Mouse (Mus musculus) heart, embryonic 12.5 days (tissue): Measurements from ENCODE around the gene Mrps15. TPM values are rescaled to one million over a fixed set of nuclear protein-coding genes. Genes with fewer than 3 reads are reported as not detected.
A peak's percentile ranks its signal among the peaks of the same experiment; 100 is the strongest.

ENCODE experiments used
- ATAC-seq: fragments of 200-750 bp; cut with Nextera tagmentation; 2 replicates; pipeline ENCODE4 v1.8.0; 2017; ENCODE audit warnings: moderate TSS enrichment, moderate library complexity; ENCODE audit not compliant: insufficient number of reproducible peaks, low FRiP score
- H3K27ac ChIP-seq: fragments of 300-500 bp; sonication (generic); 2 replicates; pipeline ENCODE4 v1.5.1; 2016; ENCODE audit warnings: mild to moderate bottlenecking, moderate library complexity; ENCODE audit not compliant: poor library complexity, severe bottlenecking
- H3K27me3 ChIP-seq: fragments of 300-500 bp; sonication (generic); replicated peaks from 2 replicates; pipeline ENCODE4 v1.6.1; 2016; ENCODE audit warnings: mild to moderate bottlenecking, moderate library complexity
- H3K36me3 ChIP-seq: fragments of 300-500 bp; sonication (generic); 2 replicates; pipeline ENCODE4 v1.6.1; 2016; ENCODE audit warnings: mild to moderate bottlenecking, moderate library complexity
- H3K4me1 ChIP-seq: fragments of 300-500 bp; sonication (generic); replicated peaks from 2 replicates; pipeline ENCODE4 v1.6.1; 2016; ENCODE audit warnings: mild to moderate bottlenecking
- H3K4me2 ChIP-seq: fragments of 300-500 bp; sonication (generic); 2 replicates; pipeline ENCODE4 v1.6.1; 2016; ENCODE audit warnings: mild to moderate bottlenecking, moderate library complexity
- H3K4me3 ChIP-seq: fragments of 300-500 bp; sonication (generic); 2 replicates; pipeline ENCODE4 v1.5.1; 2016; ENCODE audit warnings: mild to moderate bottlenecking
- H3K9ac ChIP-seq: fragments of 300-500 bp; sonication (generic); 2 replicates; pipeline ENCODE4 v1.6.1; 2016; ENCODE audit warnings: mild to moderate bottlenecking, moderate library complexity
- H3K9me3 ChIP-seq: fragments of 300-500 bp; sonication (generic); replicated peaks from 2 replicates; pipeline ENCODE4 v1.6.1; 2016; ENCODE audit warnings: mild to moderate bottlenecking, moderate library complexity
- WGBS: fragments of 180-500 bp; shearing (Covaris S2); methylation state at CpG from one replicate; pipeline ENCODE4 v1.1.7; 2016; 5-methylcytosine and 5-hydroxymethylcytosine counted together
- polyA plus RNA-seq: library from polyadenylated mRNA; unstranded; fragments of >200 nt; fragmentation: Nextera tagmentation; extraction: Ambion mirVana; gene quantifications from 2 replicates; pipeline ENCODE4 v1.2.1, GENCODE M21; 2016

Mrps15 gene
- polyA plus RNA-seq, 1 experiment from 2014 or later, result 142 TPM

DNA sequence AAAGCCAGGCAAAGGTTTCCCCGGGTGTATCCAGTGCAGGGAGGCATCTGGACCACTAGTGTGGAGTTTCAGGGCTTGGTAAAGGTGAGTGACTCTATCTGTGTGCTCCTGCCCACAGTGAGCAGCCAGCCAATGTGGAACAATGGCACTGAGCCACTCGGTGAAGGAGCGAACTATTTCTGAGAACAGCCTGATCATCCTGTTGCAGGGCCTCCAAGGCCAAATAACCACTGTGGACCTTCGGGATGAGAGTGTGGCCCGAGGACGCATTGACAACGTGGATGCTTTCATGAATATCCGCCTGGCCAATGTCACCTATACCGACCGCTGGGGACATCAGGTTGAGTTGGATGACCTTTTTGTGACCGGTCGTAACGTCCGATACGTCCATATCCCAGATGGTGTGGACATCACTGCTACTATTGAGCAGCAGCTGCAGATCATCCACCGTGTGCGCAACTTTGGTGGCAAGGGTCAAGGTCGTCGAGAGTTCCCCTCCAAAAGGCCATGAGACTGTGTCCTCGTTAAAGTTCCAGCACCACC lies 51.1 kb downstream of the Mrps15 start:
- no peak overlapping the region for H3K4me3 ChIP-seq
- H3K9ac ChIP-seq, result no peak overlapping the region
- WGBS, result 93% methylated on average over 20 of the region's 20 CpGs
- no peaks in the 10 kb centered on the region for H3K9me3 ChIP-seq
- H3K4me1 ChIP-seq, result peaks cover 37% of the 10 kb centered on the region
- no peaks in the 10 kb centered on the region for H3K27me3 ChIP-seq
- no peak overlapping the region for H3K27ac ChIP-seq
- H3K36me3 ChIP-seq, result peaks cover 14% of the 10 kb centered on the region; the same call in 1 of the 2 replicates
- no peak for ATAC-seq
- H3K4me2 ChIP-seq, result 0 out of 2 replicates have a peak overlapping the region, but pooled peaks have one; percentile 69

DNA sequence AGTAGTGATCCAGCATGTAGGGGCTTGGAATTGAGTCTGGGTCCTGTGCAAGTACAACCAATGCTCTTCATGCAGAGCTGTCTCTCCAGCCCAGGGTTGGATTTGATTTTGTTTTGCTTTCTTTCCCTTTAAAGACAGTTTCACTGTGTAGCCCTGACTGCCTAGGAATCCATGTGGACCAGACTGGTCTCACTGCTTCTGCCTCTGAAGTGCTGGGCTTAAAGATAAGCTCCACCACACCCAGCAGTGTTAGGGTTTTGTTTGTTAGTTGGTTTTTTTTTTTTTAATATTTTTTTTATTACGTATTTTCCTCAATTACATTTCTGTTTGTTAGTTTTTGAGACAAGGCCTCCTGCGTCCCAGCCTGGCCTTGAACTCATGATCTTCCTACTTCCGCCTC lies 52.6 kb downstream of the Mrps15 start:
- H3K9me3 ChIP-seq, result no peaks in the 10 kb centered on the region
- H3K27ac ChIP-seq, result peak overlapping the region; percentile 80
- no peak overlapping the region for H3K4me3 ChIP-seq
- peaks cover 42% of the 10 kb centered on the region for H3K4me1 ChIP-seq
- peaks cover 14% of the 10 kb centered on the region; the same call in 1 of the 2 replicates for H3K36me3 ChIP-seq
- no peaks in the 10 kb centered on the region for H3K27me3 ChIP-seq
- no peak for ATAC-seq
- H3K9ac ChIP-seq, result no peak overlapping the region
- 81% methylated on average over 3 of the region's 3 CpGs for WGBS
- peak overlapping the region; percentile 22 for H3K4me2 ChIP-seq

GRCm38 (mm10) chr4:126100764-126101163 lies 54.0 kb downstream of the Mrps15 start:
- H3K27ac ChIP-seq, result no peak overlapping the region
- H3K4me1 ChIP-seq, result peaks cover 56% of the 10 kb centered on the region
- WGBS, result 82% methylated on average over 3 of the region's 3 CpGs
- H3K4me3 ChIP-seq, result no peak overlapping the region
- H3K36me3 ChIP-seq, result peaks cover 14% of the 10 kb centered on the region; the same call in 1 of the 2 replicates
- H3K4me2 ChIP-seq, result no peak overlapping the region
- no peak for ATAC-seq
- H3K27me3 ChIP-seq, result no peaks in the 10 kb centered on the region
- no peak overlapping the region for H3K9ac ChIP-seq
- H3K9me3 ChIP-seq, result no peaks in the 10 kb centered on the region

GRCm38 (mm10) chr4:126102061-126102841 lies 55.5 kb downstream of the Mrps15 start:
- Histone ChIP-seq H3K9ac (peak overlapping the region; percentile 56; the same call in 1 of the 2 replicates), H3K9me3 (no peaks in the 10 kb centered on the region), H3K27me3 (no peaks in the 10 kb centered on the region), H3K4me2 (peak overlapping the region; percentile 99), H3K27ac (peak overlapping the region; percentile 94), H3K4me1 (peaks cover 64% of the 10 kb centered on the region), H3K4me3 (no peak overlapping the region), H3K36me3 (peaks cover 14% of the 10 kb centered on the region; the same call in 1 of the 2 replicates)
- WGBS, result 41% methylated on average over 7 of the region's 7 CpGs
- ATAC-seq, result 0 out of 2 replicates have a peak, but pooled peaks have one; percentile 46

GRCm38 (mm10) chr4:126103057-126103581 lies 56.4 kb downstream of the Mrps15 start:
- Histone ChIP-seq H3K4me2 (peak overlapping the region; percentile 99), H3K9ac (peak overlapping the region; percentile 56), H3K4me3 (peak overlapping the region; percentile 81), H3K9me3 (no peaks in the 10 kb centered on the region), H3K27me3 (no peaks in the 10 kb centered on the region), H3K4me1 (peaks cover 66% of the 10 kb centered on the region), H3K36me3 (peaks cover 12% of the 10 kb centered on the region; the same call in 1 of the 2 replicates), H3K27ac (peak overlapping the region; percentile 94)
- ATAC-seq, result peak; percentile 85
- 1% methylated on average over 15 of the region's 15 CpGs for WGBS

- peak; percentile 92 for ATAC-seq
- Histone ChIP-seq H3K9ac (peak within 1 kb of the TSS; percentile 92), H3K9me3 (no peaks in the 10 kb centered on the region), H3K4me1 (peaks cover 72% of the 10 kb centered on the region), H3K4me3 (peak within 1 kb of the TSS; percentile 81), H3K27ac (peak within 1 kb of the TSS; percentile 94), H3K36me3 (peaks cover 7% of the 10 kb centered on the region; the same call in 1 of the 2 replicates), H3K27me3 (no peaks in the 10 kb centered on the region), H3K4me2 (peak within 1 kb of the TSS; percentile 99)
- WGBS, result 1% methylated on average over 32 of the region's 34 CpGs
Observed at GRCm38 (mm10) chr4:126103590-126104068, 56.9 kb downstream of the Mrps15 start, which contains the start of gene Stk40. TSS of gene Stk40 (plus strand) at chr4:126103957.

DNA sequence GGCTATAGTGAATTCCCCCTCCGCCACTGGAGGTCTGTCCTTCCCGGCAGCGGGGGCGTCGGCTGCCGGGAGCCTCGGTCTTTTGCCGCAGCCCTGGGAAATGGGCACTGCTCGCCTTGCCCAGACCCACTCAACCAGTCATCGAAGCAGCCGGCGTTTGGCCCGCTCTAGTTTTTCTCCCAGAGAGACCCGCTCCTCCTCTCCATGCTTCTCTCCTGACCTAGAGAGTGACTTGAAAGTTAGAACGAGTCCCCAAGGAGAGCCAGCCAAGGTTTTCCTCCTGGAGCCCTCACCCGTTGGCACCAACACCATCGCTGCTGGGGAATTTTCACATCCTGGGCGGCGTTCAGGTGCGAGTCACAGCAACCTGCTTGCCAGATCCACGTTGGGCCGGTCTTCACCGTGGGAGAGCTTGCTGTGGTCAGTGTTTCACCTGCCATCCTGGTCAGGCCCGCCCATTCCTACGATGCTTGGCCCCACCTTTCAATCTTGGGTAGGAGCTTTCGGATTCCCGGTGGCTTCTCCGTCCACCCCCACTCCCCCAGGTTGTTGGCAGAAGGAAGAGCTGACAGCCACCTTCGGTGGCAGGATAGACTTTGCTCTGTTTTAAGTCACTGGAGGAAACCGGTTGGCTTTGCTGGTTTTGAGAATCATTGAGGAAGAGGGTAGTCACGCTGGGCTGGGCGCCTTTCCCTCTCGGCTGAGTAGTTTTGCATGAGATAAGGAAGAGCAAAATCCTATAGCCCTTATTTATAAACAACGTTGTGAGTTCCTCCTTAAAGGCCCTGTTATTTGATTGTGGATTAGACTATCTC lies 57.7 kb downstream of the Mrps15 start:
- no peaks in the 10 kb centered on the region for H3K9me3 ChIP-seq
- peak overlapping the region; percentile 92 for H3K9ac ChIP-seq
- peak overlapping the region; percentile 94 for H3K27ac ChIP-seq
- H3K4me1 ChIP-seq, result peaks cover 73% of the 10 kb centered on the region
- no peaks in the 10 kb centered on the region for H3K27me3 ChIP-seq
- peak overlapping the region; percentile 81 for H3K4me3 ChIP-seq
- 1% methylated on average over 34 of the region's 34 CpGs for WGBS
- H3K36me3 ChIP-seq, result peaks cover 4% of the 10 kb centered on the region; the same call in 1 of the 2 replicates
- peak overlapping the region; percentile 99 for H3K4me2 ChIP-seq
- peak; percentile 5; the same call in 1 of the 2 replicates for ATAC-seq

Other genes with a start within 250 kb of the Mrps15 start
- gene Csf3r, start 22.4 kb upstream of the Mrps15 start, polyA plus RNA-seq, result 0.15 and 0.30 TPM in 2 replicates
- gene Oscp1, start 11.6 kb downstream of the Mrps15 start, polyA plus RNA-seq, result 5.9 and 7.7 TPM in 2 replicates
- gene Lsm10, start 49.7 kb downstream of the Mrps15 start, polyA plus RNA-seq, result 36.3 and 41.2 TPM in 2 replicates
- 35.0 and 35.2 TPM in 2 replicates for gene Stk40, start 57.0 kb downstream of the Mrps15 start, polyA plus RNA-seq
- 30.6 and 31.2 TPM in 2 replicates for gene Eva1b, start 100.8 kb downstream of the Mrps15 start, polyA plus RNA-seq
- gene Sh3d21, start 116.6 kb downstream of the Mrps15 start, polyA plus RNA-seq, result 2.7 and 3.6 TPM in 2 replicates
- 177 and 191 TPM in 2 replicates for gene Thrap3, start 155.8 kb downstream of the Mrps15 start, polyA plus RNA-seq
- 73.9 and 76.4 TPM in 2 replicates for gene Map7d1, start 209.4 kb downstream of the Mrps15 start, polyA plus RNA-seq
- gene Trappc3, start 215.4 kb downstream of the Mrps15 start, polyA plus RNA-seq, result 68.0 and 68.7 TPM in 2 replicates
- gene Col8a2, start 239.9 kb downstream of the Mrps15 start, polyA plus RNA-seq, result 4.7 and 4.9 TPM in 2 replicates